Mouse (Mus musculus) heart, embryonic 13.5 days (tissue): Measurements from ENCODE around the gene Txlng. TPM values are rescaled to one million over a fixed set of nuclear protein-coding genes. Genes with fewer than 3 reads are reported as not detected.
A peak's percentile ranks its signal among the peaks of the same experiment; 100 is the strongest.

ENCODE experiments used
- ATAC-seq: fragments of 200-750 bp; cut with Nextera tagmentation; 2 replicates; pipeline ENCODE4 v1.8.0; 2017; ENCODE audit warnings: moderate TSS enrichment; ENCODE audit not compliant: insufficient number of reproducible peaks, low FRiP score, low TSS enrichment; ENCODE audit errors: extremely low read depth
- H3K27ac ChIP-seq: fragments of 300-500 bp; sonication (generic); replicated peaks from 2 replicates; pipeline ENCODE4 v1.5.1; 2015; ENCODE audit warnings: moderate library complexity, mild to moderate bottlenecking, inconsistent platforms
- H3K27me3 ChIP-seq: fragments of 300-500 bp; sonication (generic); replicated peaks from 2 replicates; pipeline ENCODE4 v1.6.1; 2015; ENCODE audit warnings: mild to moderate bottlenecking, inconsistent platforms
- H3K36me3 ChIP-seq: fragments of 300-500 bp; sonication (generic); 2 replicates; pipeline ENCODE4 v1.6.1; 2015; ENCODE audit warnings: mild to moderate bottlenecking, inconsistent platforms
- H3K4me1 ChIP-seq: fragments of 300-500 bp; sonication (generic); 2 replicates; pipeline ENCODE4 v1.6.1; 2015; ENCODE audit warnings: inconsistent platforms
- H3K4me2 ChIP-seq: fragments of 300-500 bp; sonication (generic); 2 replicates; pipeline ENCODE4 v1.6.1; 2015; ENCODE audit warnings: inconsistent platforms, mild to moderate bottlenecking, moderate library complexity
- H3K4me3 ChIP-seq: fragments of 300-500 bp; sonication (generic); 2 replicates; pipeline ENCODE4 v1.5.1; 2015; ENCODE audit warnings: moderate library complexity, mild to moderate bottlenecking, inconsistent platforms
- H3K9ac ChIP-seq: fragments of 300-500 bp; sonication (generic); 2 replicates; pipeline ENCODE4 v1.6.1; 2015; ENCODE audit warnings: inconsistent platforms, mild to moderate bottlenecking, moderate library complexity
- H3K9me3 ChIP-seq: fragments of 300-500 bp; sonication (generic); 2 replicates; pipeline ENCODE4 v1.6.1; 2016; ENCODE audit warnings: inconsistent platforms
- WGBS: fragments of 180-500 bp; shearing (Covaris S2); methylation state at CpG from one replicate; pipeline ENCODE4 v1.1.7; 2015; ENCODE audit warnings: mixed read lengths; 5-methylcytosine and 5-hydroxymethylcytosine counted together
- polyA plus RNA-seq: library from polyadenylated mRNA; unstranded; fragments of >200 nt; fragmentation: Nextera tagmentation; extraction: Ambion mirVana; gene quantifications from 2 replicates; pipeline ENCODE4 v1.2.1, GENCODE M21; 2015

Gene Txlng
- polyA plus RNA-seq, 1 experiment from 2014 or later = 9.3 TPM

- Histone ChIP-seq H3K4me1 (peaks cover 16% of the 10 kb centered on the region), H3K27ac (peak overlapping the region; percentile 95), H3K27me3 (no peaks in the 10 kb centered on the region), H3K9ac (peak overlapping the region; percentile 71), H3K4me2 (peak overlapping the region; percentile 65), H3K4me3 (peak overlapping the region; percentile 42), H3K36me3 (peaks cover 11% of the 10 kb centered on the region), H3K9me3 (no peaks in the 10 kb centered on the region)
- 19% methylated on average over 29 of the region's 32 CpGs for WGBS
- ATAC-seq = peak; percentile 27
Measured at GRCm38 (mm10) chrX:162759251-162760114, 69.8 kb downstream of the Txlng start.

GRCm38 (mm10) chrX:162756058-162756457 lies 73.2 kb downstream of the Txlng start:
- WGBS = 54% methylated on average over 7 of the region's 7 CpGs

GRCm38 (mm10) chrX:162754314-162754713 lies 74.9 kb downstream of the Txlng start:
- H3K4me1 ChIP-seq = peaks cover 8% of the 10 kb centered on the region; the same call in 1 of the 2 replicates
- 75% methylated on average over 4 of the region's 4 CpGs for WGBS
- no peaks in the 10 kb centered on the region for H3K27me3 ChIP-seq
- no peaks in the 10 kb centered on the region for H3K9me3 ChIP-seq
- H3K27ac ChIP-seq = no peak overlapping the region
- H3K9ac ChIP-seq = no peak overlapping the region
- H3K36me3 ChIP-seq = no peaks in the 10 kb centered on the region
- H3K4me3 ChIP-seq = no peak overlapping the region
- no peak overlapping the region for H3K4me2 ChIP-seq
- no peak for ATAC-seq

More at GRCm38 (mm10) chrX:162756058-162756457, 73.2 kb downstream of the Txlng start:
- H3K9me3 ChIP-seq = no peaks in the 10 kb centered on the region
- H3K36me3 ChIP-seq = no peaks in the 10 kb centered on the region
- no peak overlapping the region for H3K4me3 ChIP-seq
- H3K9ac ChIP-seq = no peak overlapping the region
- H3K27me3 ChIP-seq = no peaks in the 10 kb centered on the region
- ATAC-seq = no peak
- H3K27ac ChIP-seq = no peak overlapping the region
- H3K4me1 ChIP-seq = peaks cover 8% of the 10 kb centered on the region; the same call in 1 of the 2 replicates
- H3K4me2 ChIP-seq = no peak overlapping the region

- no peak for ATAC-seq
- Histone ChIP-seq H3K27ac (no peak overlapping the region), H3K4me2 (no peak overlapping the region), H3K36me3 (no peaks in the 10 kb centered on the region), H3K9ac (no peak overlapping the region), H3K4me3 (no peak overlapping the region), H3K27me3 (no peaks in the 10 kb centered on the region), H3K9me3 (no peaks in the 10 kb centered on the region), H3K4me1 (peaks cover 7% of the 10 kb centered on the region)
- WGBS = 81% methylated on average over 2 of the region's 2 CpGs
Measured at GRCm38 (mm10) chrX:162752418-162752817, 76.8 kb downstream of the Txlng start.

GRCm38 (mm10) chrX:162748696-162749420 lies 80.4 kb downstream of the Txlng start:
- Histone ChIP-seq H3K9me3 (no peaks in the 10 kb centered on the region), H3K27me3 (no peaks in the 10 kb centered on the region), H3K36me3 (no peaks in the 10 kb centered on the region), H3K4me1 (peaks cover 7% of the 10 kb centered on the region), H3K4me2 (no peak overlapping the region), H3K9ac (no peak overlapping the region), H3K4me3 (no peak overlapping the region), H3K27ac (peak overlapping the region; percentile 15; the same call in 1 of the 2 replicates)
- WGBS = 24% methylated on average over 9 of the region's 9 CpGs
- no peak for ATAC-seq

- H3K27ac ChIP-seq = peak overlapping the region; percentile 76
- no peaks in the 10 kb centered on the region for H3K9me3 ChIP-seq
- H3K27me3 ChIP-seq = no peaks in the 10 kb centered on the region
- no peaks in the 10 kb centered on the region for H3K36me3 ChIP-seq
- peak overlapping the region; percentile 70 for H3K4me2 ChIP-seq
- H3K9ac ChIP-seq = peak overlapping the region; percentile 75
- H3K4me3 ChIP-seq = peak overlapping the region; percentile 53
- H3K4me1 ChIP-seq = peaks cover 6% of the 10 kb centered on the region; the same call in 1 of the 2 replicates
- WGBS = 36% methylated on average over 9 of the region's 9 CpGs
- ATAC-seq = no peak; the same call in 1 of the 2 replicates
Measured at GRCm38 (mm10) chrX:162736140-162736659, 93.1 kb downstream of the Txlng start.

GRCm38 (mm10) chrX:162734997-162735929 lies 94.0 kb downstream of the Txlng start:
- H3K9ac ChIP-seq = peak overlapping the region; percentile 75
- H3K4me2 ChIP-seq = peak overlapping the region; percentile 70
- H3K27ac ChIP-seq = peak overlapping the region; percentile 76
- H3K4me1 ChIP-seq = peaks cover 6% of the 10 kb centered on the region; the same call in 1 of the 2 replicates
- no peaks in the 10 kb centered on the region for H3K27me3 ChIP-seq
- peak; percentile 46; the same call in 1 of the 2 replicates for ATAC-seq
- H3K36me3 ChIP-seq = no peaks in the 10 kb centered on the region
- H3K4me3 ChIP-seq = peak overlapping the region; percentile 53
- H3K9me3 ChIP-seq = no peaks in the 10 kb centered on the region
- WGBS = 19% methylated on average over 25 of the region's 25 CpGs

- 75% methylated on average over 4 of the region's 4 CpGs for WGBS
- ATAC-seq = no peak
- H3K27ac ChIP-seq = no peak overlapping the region
- no peak overlapping the region for H3K9ac ChIP-seq
- no peaks in the 10 kb centered on the region for H3K27me3 ChIP-seq
- H3K4me3 ChIP-seq = no peak overlapping the region
- no peak overlapping the region for H3K4me2 ChIP-seq
- H3K36me3 ChIP-seq = no peaks in the 10 kb centered on the region
- no peaks in the 10 kb centered on the region for H3K9me3 ChIP-seq
- peaks cover 7% of the 10 kb centered on the region; the same call in 1 of the 2 replicates for H3K4me1 ChIP-seq
Measured at GRCm38 (mm10) chrX:162730031-162730430, 99.2 kb downstream of the Txlng start.
